Mouse (Mus musculus): ENCODE results near the gene Fcgr2b. TPM values are rescaled to one million over a fixed set of nuclear protein-coding genes. Genes with fewer than 3 reads are reported as not detected.
"Not testable (repeated sequence)": the region's sequence is repeated elsewhere in the genome, so short reads cannot be mapped to it uniquely, and the experiment has no call there.

Fcgr2b gene
- polyA plus RNA-seq, 1 experiment from 2014 or later: 3.9 TPM

- WGBS: 59% methylated on average over 2 of the region's 2 CpGs
- ATAC-seq (ENCODE audit: low FRiP score, low TSS enrichment): no peak
- H3K27me3 ChIP-seq (ENCODE audit: insufficient read depth, low read length): no peaks in the 10 kb centered on the region
Observed at GRCm38 (mm10) chr1:170982301-170982700, 6.0 kb upstream of the Fcgr2b start.

DNA sequence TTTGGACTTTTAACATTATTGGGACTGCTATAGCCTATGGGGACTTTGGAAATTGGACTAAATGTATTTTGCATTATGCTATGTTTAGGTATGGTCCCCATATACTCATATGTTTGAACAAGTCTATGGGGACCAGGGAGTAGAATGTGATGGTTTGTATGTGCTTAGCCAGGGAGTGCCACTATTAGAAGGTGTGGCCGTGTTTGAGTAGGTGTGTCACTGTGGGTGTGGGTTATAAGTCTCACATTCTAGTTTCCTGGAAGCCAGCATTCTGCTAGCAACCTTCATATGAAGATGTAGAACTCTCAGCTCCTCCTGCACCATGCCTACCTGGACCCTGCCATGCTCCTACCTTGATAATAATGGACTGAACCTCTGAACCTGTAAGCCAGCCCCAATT is 5.3 kb upstream of the Fcgr2b start:
- not testable (repeated sequence) for H3K27ac ChIP-seq (ENCODE audit: low read length); H3K9ac ChIP-seq (replicated peaks; ENCODE audit: low read length); H3K4me2 ChIP-seq (replicated peaks; ENCODE audit: low read depth, low read length); H3K27me3 ChIP-seq (ENCODE audit: insufficient read depth, low read length); H3K4me1 ChIP-seq (ENCODE audit: insufficient read depth, low read length); H3K4me3 ChIP-seq (ENCODE audit: low read length); ATAC-seq (ENCODE audit: low FRiP score, low TSS enrichment); H3K36me3 ChIP-seq (ENCODE audit: insufficient read depth, low read length); H3K9me3 ChIP-seq (ENCODE audit: low read length)
- WGBS: 78% methylated on average over 1 of the region's 1 CpGs

More at GRCm38 (mm10) chr1:170982301-170982700, 6.0 kb upstream of the Fcgr2b start:
- H3K27ac ChIP-seq (ENCODE audit: low read length): no peak overlapping the region
- no peak overlapping the region for H3K4me3 ChIP-seq (ENCODE audit: low read length)
- 0 out of 2 replicates have a peak, but pooled peaks cover 3% of the 10 kb centered on the region for H3K4me1 ChIP-seq (ENCODE audit: insufficient read depth, low read length)
- H3K9ac ChIP-seq (replicated peaks; ENCODE audit: low read length): no peak overlapping the region
- no peak overlapping the region for H3K4me2 ChIP-seq (replicated peaks; ENCODE audit: low read depth, low read length)
- no peaks in the 10 kb centered on the region for H3K9me3 ChIP-seq (ENCODE audit: low read length)
- H3K36me3 ChIP-seq (ENCODE audit: insufficient read depth, low read length): no peaks in the 10 kb centered on the region

- ATAC-seq (ENCODE audit: low FRiP score, low TSS enrichment): no peak
- H3K27me3 ChIP-seq (ENCODE audit: insufficient read depth, low read length): no peaks in the 10 kb centered on the region
- H3K4me1 ChIP-seq (ENCODE audit: insufficient read depth, low read length): no peaks in the 10 kb centered on the region
- no peak overlapping the region for H3K9ac ChIP-seq (replicated peaks; ENCODE audit: low read length)
- H3K4me3 ChIP-seq (ENCODE audit: low read length): no peak overlapping the region
- WGBS: 71% methylated on average over 4 of the region's 4 CpGs
- H3K4me2 ChIP-seq (replicated peaks; ENCODE audit: low read depth, low read length): no peak overlapping the region
- H3K36me3 ChIP-seq (ENCODE audit: insufficient read depth, low read length): no peaks in the 10 kb centered on the region
- no peak overlapping the region for H3K27ac ChIP-seq (ENCODE audit: low read length)
- H3K9me3 ChIP-seq (ENCODE audit: low read length): no peaks in the 10 kb centered on the region
Observed at GRCm38 (mm10) chr1:170978601-170979000, 2.3 kb upstream of the Fcgr2b start.

GRCm38 (mm10) chr1:170975751-170976161 is 591 bp downstream of the Fcgr2b start:
- Histone ChIP-seq H3K27me3 (ENCODE audit: insufficient read depth, low read length) (no peaks in the 10 kb centered on the region), H3K9me3 (ENCODE audit: low read length) (no peaks in the 10 kb centered on the region), H3K9ac (replicated peaks; ENCODE audit: low read length) (no peak overlapping the region), H3K27ac (ENCODE audit: low read length) (peak overlapping the region; percentile 67), H3K36me3 (ENCODE audit: insufficient read depth, low read length) (no peaks in the 10 kb centered on the region), H3K4me1 (ENCODE audit: insufficient read depth, low read length) (no peaks in the 10 kb centered on the region), H3K4me2 (replicated peaks; ENCODE audit: low read depth, low read length) (0 out of 2 replicates have a peak overlapping the region, but pooled peaks have one; percentile 16), H3K4me3 (ENCODE audit: low read length) (no peak overlapping the region)
- WGBS: 51% methylated on average over 7 of the region's 7 CpGs
- peak; percentile 94 for ATAC-seq (ENCODE audit: low FRiP score, low TSS enrichment)

- not testable (repeated sequence) for H3K36me3 ChIP-seq (ENCODE audit: insufficient read depth, low read length); ATAC-seq (ENCODE audit: low FRiP score, low TSS enrichment); H3K27ac ChIP-seq (ENCODE audit: low read length); H3K9ac ChIP-seq (replicated peaks; ENCODE audit: low read length); H3K4me1 ChIP-seq (ENCODE audit: insufficient read depth, low read length); H3K9me3 ChIP-seq (ENCODE audit: low read length); H3K27me3 ChIP-seq (ENCODE audit: insufficient read depth, low read length); H3K4me2 ChIP-seq (replicated peaks; ENCODE audit: low read depth, low read length); H3K4me3 ChIP-seq (ENCODE audit: low read length)
- 72% methylated on average over 2 of the region's 2 CpGs for WGBS
Observed at GRCm38 (mm10) chr1:170975350-170975749, 997 bp downstream of the Fcgr2b start.

- Histone ChIP-seq H3K4me2 (replicated peaks; ENCODE audit: low read depth, low read length) (no peak overlapping the region), H3K27me3 (ENCODE audit: insufficient read depth, low read length) (no peaks in the 10 kb centered on the region), H3K36me3 (ENCODE audit: insufficient read depth, low read length) (no peaks in the 10 kb centered on the region), H3K9me3 (ENCODE audit: low read length) (no peaks in the 10 kb centered on the region), H3K27ac (ENCODE audit: low read length) (no peak overlapping the region), H3K4me3 (ENCODE audit: low read length) (no peak overlapping the region), H3K9ac (replicated peaks; ENCODE audit: low read length) (no peak overlapping the region), H3K4me1 (ENCODE audit: insufficient read depth, low read length) (no peaks in the 10 kb centered on the region)
- WGBS: 96% methylated on average over 2 of the region's 2 CpGs
- ATAC-seq (ENCODE audit: low FRiP score, low TSS enrichment): no peak
Observed at GRCm38 (mm10) chr1:170974736-170975135, 1.6 kb downstream of the Fcgr2b start.

DNA sequence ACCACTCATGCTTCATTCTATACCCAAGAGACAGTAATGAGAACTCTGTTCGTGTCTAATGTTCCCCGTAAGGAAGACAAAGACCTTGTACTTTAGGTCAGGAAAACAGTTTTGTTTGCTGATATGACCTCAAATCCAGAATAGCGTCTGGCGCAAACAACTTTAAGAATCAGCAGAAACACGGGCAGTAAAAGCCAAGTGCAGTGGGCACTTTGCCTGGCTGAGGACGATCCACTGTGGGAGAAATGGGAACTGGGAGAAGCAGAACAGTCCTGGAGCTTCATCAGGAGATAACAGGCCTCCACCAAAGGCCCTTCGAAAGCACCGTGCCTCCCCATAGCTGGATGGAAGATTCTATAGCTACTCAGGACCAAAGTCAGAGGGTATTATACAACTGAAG is 2.2 kb downstream of the Fcgr2b start:
- no peaks in the 10 kb centered on the region for H3K4me1 ChIP-seq (ENCODE audit: insufficient read depth, low read length)
- no peak overlapping the region for H3K9ac ChIP-seq (replicated peaks; ENCODE audit: low read length)
- H3K27ac ChIP-seq (ENCODE audit: low read length): no peak overlapping the region
- H3K9me3 ChIP-seq (ENCODE audit: low read length): no peaks in the 10 kb centered on the region
- no peak for ATAC-seq (ENCODE audit: low FRiP score, low TSS enrichment)
- 90% methylated on average over 8 of the region's 8 CpGs for WGBS
- H3K27me3 ChIP-seq (ENCODE audit: insufficient read depth, low read length): no peaks in the 10 kb centered on the region
- no peak overlapping the region for H3K4me2 ChIP-seq (replicated peaks; ENCODE audit: low read depth, low read length)
- H3K36me3 ChIP-seq (ENCODE audit: insufficient read depth, low read length): no peaks in the 10 kb centered on the region
- no peak overlapping the region for H3K4me3 ChIP-seq (ENCODE audit: low read length)

DNA sequence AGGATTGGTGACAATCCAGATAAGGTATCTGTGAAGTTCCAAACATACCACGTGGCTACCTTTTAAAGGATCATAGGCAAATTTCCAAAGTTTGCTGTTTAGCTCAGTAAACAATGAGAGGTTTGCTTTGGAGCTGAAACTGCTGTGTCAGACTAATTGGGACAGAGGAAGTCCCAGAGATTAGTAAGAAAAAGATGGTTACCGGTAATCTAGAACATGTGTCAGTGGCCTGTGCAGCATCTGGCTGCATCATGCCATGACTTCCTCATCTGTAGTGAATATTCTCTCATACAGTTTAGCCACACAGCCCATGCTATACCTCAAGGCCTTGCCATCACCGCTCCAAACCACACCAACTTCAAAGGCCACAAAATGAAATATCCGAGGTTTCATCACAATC is 3.4 kb downstream of the Fcgr2b start:
- ATAC-seq (ENCODE audit: low FRiP score, low TSS enrichment): no peak
- Histone ChIP-seq H3K4me1 (ENCODE audit: insufficient read depth, low read length) (no peaks in the 10 kb centered on the region), H3K9me3 (ENCODE audit: low read length) (no peaks in the 10 kb centered on the region), H3K4me2 (replicated peaks; ENCODE audit: low read depth, low read length) (no peak overlapping the region), H3K4me3 (ENCODE audit: low read length) (no peak overlapping the region), H3K9ac (replicated peaks; ENCODE audit: low read length) (no peak overlapping the region), H3K36me3 (ENCODE audit: insufficient read depth, low read length) (no peaks in the 10 kb centered on the region), H3K27ac (ENCODE audit: low read length) (no peak overlapping the region), H3K27me3 (ENCODE audit: insufficient read depth, low read length) (no peaks in the 10 kb centered on the region)
- 92% methylated on average over 4 of the region's 4 CpGs for WGBS

DNA sequence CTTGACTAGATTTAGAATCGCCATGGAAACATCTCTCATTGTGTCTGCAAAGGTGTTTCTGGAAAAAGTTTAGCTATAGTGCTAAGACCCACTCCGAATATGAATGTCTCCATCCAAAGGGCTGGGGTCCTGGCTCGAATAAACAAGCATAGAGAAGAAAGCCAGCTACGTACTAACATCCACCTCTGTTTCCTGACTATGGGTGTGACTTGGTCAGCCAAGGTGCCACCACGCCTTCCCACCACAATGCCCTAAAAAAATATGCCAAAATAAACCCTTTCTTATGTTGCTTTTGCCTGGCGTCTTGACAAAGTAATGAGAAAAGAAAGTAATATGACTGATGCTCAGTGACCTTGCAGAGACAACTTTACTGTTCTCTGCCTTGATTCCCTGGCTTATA is 3.9 kb downstream of the Fcgr2b start:
- Histone ChIP-seq H3K9ac (replicated peaks; ENCODE audit: low read length) (no peak overlapping the region), H3K4me2 (replicated peaks; ENCODE audit: low read depth, low read length) (no peak overlapping the region), H3K36me3 (ENCODE audit: insufficient read depth, low read length) (no peaks in the 10 kb centered on the region), H3K4me1 (ENCODE audit: insufficient read depth, low read length) (no peaks in the 10 kb centered on the region), H3K27me3 (ENCODE audit: insufficient read depth, low read length) (no peaks in the 10 kb centered on the region), H3K9me3 (ENCODE audit: low read length) (no peaks in the 10 kb centered on the region), H3K4me3 (ENCODE audit: low read length) (no peak overlapping the region), H3K27ac (ENCODE audit: low read length) (no peak overlapping the region)
- ATAC-seq (ENCODE audit: low FRiP score, low TSS enrichment): no peak
- WGBS: 82% methylated on average over 6 of the region's 6 CpGs

GRCm38 (mm10) chr1:170968576-170968975 is 7.8 kb downstream of the Fcgr2b start:
- no peak overlapping the region for H3K27ac ChIP-seq (ENCODE audit: low read length)
- no peaks in the 10 kb centered on the region for H3K4me1 ChIP-seq (ENCODE audit: insufficient read depth, low read length)
- no peak overlapping the region for H3K4me3 ChIP-seq (ENCODE audit: low read length)
- no peak overlapping the region for H3K9ac ChIP-seq (replicated peaks; ENCODE audit: low read length)
- H3K36me3 ChIP-seq (ENCODE audit: insufficient read depth, low read length): no peaks in the 10 kb centered on the region
- H3K27me3 ChIP-seq (ENCODE audit: insufficient read depth, low read length): no peaks in the 10 kb centered on the region
- no peak for ATAC-seq (ENCODE audit: low FRiP score, low TSS enrichment)
- 47% methylated on average over 1 of the region's 1 CpGs for WGBS
- no peak overlapping the region for H3K4me2 ChIP-seq (replicated peaks; ENCODE audit: low read depth, low read length)
- H3K9me3 ChIP-seq (ENCODE audit: low read length): no peaks in the 10 kb centered on the region
